Mouse (Mus musculus): ENCODE measurements around the gene Dnajc6.

- no peak for TF ChIP-seq GATA1 (IDR thresholded peaks at IDR 0.05; ENCODE audit: borderline replicate concordance, low read length)
- TF ChIP-seq FLI1 (IDR thresholded peaks at IDR 0.05; ENCODE audit: low read length), result no peak
Observed at GRCm38 (mm10) chr4:101506372-101506771, 9.9 kb downstream of the Dnajc6 start.

All from megakaryocyte, embryonic 14.5 days (primary cell).